Mouse (Mus musculus) MEL (cell line): ENCODE results near the gene Gdpd3. TPM values are rescaled to one million over a fixed set of nuclear protein-coding genes. Genes with fewer than 3 reads are reported as not detected.

Experiments
- DNase-seq: peaks from one replicate; pipeline ENCODE4 v3.0.0; 2011; ENCODE audit warnings: low read depth, low spot score
- H3K27ac ChIP-seq: 2 replicates; pipeline ENCODE4 v1.5.1; 2012; ENCODE audit warnings: low read depth, mild to moderate bottlenecking, control low read depth, low read length, moderate library complexity; ENCODE audit not compliant: control insufficient read depth
- H3K27me3 ChIP-seq, 2 experiments: fragments of 150-350 bp in 1 of 2; sonication (generic) in 1 of 2; 2 replicates each; pipeline ENCODE4 v1.6.1; 2012; ENCODE audit warnings: low read length in 2 of 2, mild to moderate bottlenecking in 2 of 2, improper control_type of control experiment in 1 of 2, moderate library complexity in 1 of 2; ENCODE audit not compliant: insufficient read depth in 2 of 2, control insufficient read depth in 1 of 2
- H3K36me3 ChIP-seq, 2 experiments: 2 replicates each; pipeline ENCODE4 v1.6.1; 2012 to 2014; ENCODE audit warnings: low read length in 2 of 2, improper control_type of control experiment in 1 of 2, inconsistent platforms in 1 of 2, mild to moderate bottlenecking in 1 of 2; ENCODE audit not compliant: insufficient read depth in 2 of 2, control insufficient read depth in 1 of 2
- H3K4me1 ChIP-seq, 2 experiments: fragments of 150-350 bp in 1 of 2; sonication (generic) in 1 of 2; 2 replicates each; pipeline ENCODE4 v1.6.1; 2012; ENCODE audit warnings: low read length in 2 of 2, improper control_type of control experiment in 1 of 2, mild to moderate bottlenecking in 1 of 2; ENCODE audit not compliant: insufficient read depth in 2 of 2, control insufficient read depth in 1 of 2
- H3K4me3 ChIP-seq, 2 experiments: fragments of 150-350 bp in 1 of 2; sonication (generic) in 1 of 2; 2 replicates each; pipeline ENCODE4 v1.5.1; 2012; ENCODE audit warnings: low read depth in 2 of 2, low read length in 2 of 2, mild to moderate bottlenecking in 2 of 2, moderate library complexity in 2 of 2, control low read depth in 1 of 2, improper control_type of control experiment in 1 of 2; ENCODE audit not compliant: control insufficient read depth in 1 of 2, insufficient read depth in 1 of 2
- H3K79me2 ChIP-seq: 2 replicates; pipeline ENCODE4 v1.6.1; 2012; ENCODE audit warnings: mild to moderate bottlenecking, low read length, moderate library complexity; ENCODE audit not compliant: control insufficient read depth, poor library complexity, insufficient read depth
- H3K9ac ChIP-seq: 2 replicates; pipeline ENCODE4 v1.6.1; 2012; ENCODE audit warnings: low read depth, mild to moderate bottlenecking, control low read depth, low read length, moderate library complexity; ENCODE audit not compliant: control insufficient read depth, poor library complexity, severe bottlenecking
- H3K9me3 ChIP-seq: fragments of 150-350 bp; sonication (generic); replicated peaks from 2 replicates; pipeline ENCODE4 v1.6.1; 2012; ENCODE audit warnings: mild to moderate bottlenecking, low read length, improper control_type of control experiment, moderate library complexity; ENCODE audit not compliant: insufficient read depth
- BHLHE40 ChIP-seq: IDR thresholded peaks from 2 replicates; pipeline ENCODE4 v1.6.1; 2012; ENCODE audit warnings: low read depth, mild to moderate bottlenecking, inconsistent platforms, low read length, improper control_type of control experiment, borderline replicate concordance
- CTCF ChIP-seq, 3 experiments: IDR thresholded peaks in 2 of 3; conservative IDR thresholded peaks in 1 of 3; 2 replicates each; pipeline ENCODE4 v1.5.1; 2011 to 2012; ENCODE audit warnings: low read length in 3 of 3, low read depth in 2 of 3, mild to moderate bottlenecking in 2 of 3, improper control_type of control experiment in 1 of 3, inconsistent platforms in 1 of 3, mixed read lengths in 1 of 3, moderate library complexity in 1 of 3; ENCODE audit not compliant: control insufficient read depth in 1 of 3, insufficient read depth in 1 of 3, poor library complexity in 1 of 3, severe bottlenecking in 1 of 3
- EP300 ChIP-seq, 2 experiments: IDR thresholded peaks; 2 replicates each; pipeline ENCODE4 v1.6.1; 2011; ENCODE audit warnings: improper control_type of control experiment in 2 of 2, low read length in 2 of 2, low read depth in 1 of 2, mild to moderate bottlenecking in 1 of 2
- HCFC1 ChIP-seq: IDR thresholded peaks from 2 replicates; pipeline ENCODE4 v1.6.1; 2012; ENCODE audit warnings: low read depth, mild to moderate bottlenecking, inconsistent platforms, low read length, improper control_type of control experiment, moderate library complexity
- KAT2A ChIP-seq: conservative IDR thresholded peaks from 2 replicates; pipeline ENCODE4 v1.6.1; 2012; ENCODE audit warnings: low read depth, low read length, improper control_type of control experiment, inconsistent platforms
- MAX ChIP-seq: IDR thresholded peaks from 2 replicates; pipeline ENCODE4 v1.6.1; 2011; ENCODE audit warnings: low read length, improper control_type of control experiment
- MAZ ChIP-seq: IDR thresholded peaks from 2 replicates; pipeline ENCODE4 v1.6.1; 2012; ENCODE audit warnings: low read depth, mild to moderate bottlenecking, inconsistent platforms, low read length, improper control_type of control experiment
- MXI1 ChIP-seq: IDR thresholded peaks from 2 replicates; pipeline ENCODE4 v1.6.1; 2011; ENCODE audit warnings: mild to moderate bottlenecking, low read depth, low read length, improper control_type of control experiment
- MYB ChIP-seq: IDR thresholded peaks from 2 replicates; pipeline ENCODE4 v1.6.1; 2011; ENCODE audit warnings: mild to moderate bottlenecking, low read depth, low read length, improper control_type of control experiment
- NELFE ChIP-seq: IDR thresholded peaks from 2 replicates; pipeline ENCODE4 v1.6.1; 2011; ENCODE audit warnings: low read depth, low read length, improper control_type of control experiment
- POLR2A ChIP-seq, 2 experiments: IDR thresholded peaks; 2 replicates each; pipeline ENCODE4 v1.6.1; 2011 to 2012; ENCODE audit warnings: low read length in 2 of 2, mild to moderate bottlenecking in 2 of 2, control low read depth in 1 of 2, improper control_type of control experiment in 1 of 2, low read depth in 1 of 2, moderate library complexity in 1 of 2; ENCODE audit not compliant: control insufficient read depth in 1 of 2, insufficient read depth in 1 of 2, poor library complexity in 1 of 2
- RAD21 ChIP-seq: IDR thresholded peaks from 2 replicates; pipeline ENCODE4 v1.6.1; 2011; ENCODE audit warnings: mild to moderate bottlenecking, low read depth, low read length, improper control_type of control experiment
- SMC3 ChIP-seq: IDR thresholded peaks from 2 replicates; pipeline ENCODE4 v1.6.1; 2011; ENCODE audit warnings: low read depth, low read length, improper control_type of control experiment
- TAL1 ChIP-seq: IDR thresholded peaks from 2 replicates; pipeline ENCODE4 v1.6.1; 2012; ENCODE audit warnings: mild to moderate bottlenecking, inconsistent platforms, low read length, moderate library complexity, mixed read lengths
- ZC3H11A ChIP-seq: IDR thresholded peaks from 2 replicates; pipeline ENCODE4 v1.6.1; 2012; ENCODE audit warnings: low read depth, mild to moderate bottlenecking, inconsistent platforms, low read length, improper control_type of control experiment
- ZKSCAN1 ChIP-seq: IDR thresholded peaks from 2 replicates; pipeline ENCODE4 v1.6.1; 2012; ENCODE audit warnings: low read depth, mild to moderate bottlenecking, inconsistent platforms, low read length, improper control_type of control experiment, moderate library complexity
- polyA plus RNA-seq, 2 experiments: library from polyadenylated mRNA; stranded (reverse) in 1 of 2; unstranded in 1 of 2; fragments of >175 nt in 1 of 2; fragments of >200 nt in 1 of 2; gene quantifications; 2 replicates each; pipeline versions ENCODE4 v1.2.1 to v1.2.4; 2012; ENCODE audit warnings: low replicate concordance in 2 of 2, low read depth in 1 of 2; ENCODE audit not compliant: insufficient read length in 2 of 2, insufficient read depth in 1 of 2, missing spikeins in 1 of 2
- total RNA-seq: library from RNA; depleted of rRNA; stranded (reverse); fragments of 300-350 nt; gene quantifications from 2 replicates; pipeline ENCODE4 v1.2.3, GENCODE M21; 2012

The Gdpd3 gene
- total and polyA plus RNA-seq, 3 experiments, result 12.7 to 13.0 TPM; not detected in 1

GRCm38 (mm10) chr7:126761529-126762067, 4.5 kb upstream of the Gdpd3 start:
- no peaks in the 10 kb centered on the region for H3K27me3 ChIP-seq
- peaks cover 0 to 9% of the 10 kb centered on the region in 2 experiments; a peak in 3 of 4 replicates for H3K4me1 ChIP-seq
- H3K9me3 ChIP-seq, result no peaks in the 10 kb centered on the region
- H3K4me3 ChIP-seq, result no peak overlapping the region
- H3K36me3 ChIP-seq, result peaks cover 0 to 2% of the 10 kb centered on the region in 2 experiments; a peak in 2 of 4 replicates
- H3K27ac ChIP-seq, result no peak overlapping the region
- TF ChIP-seq BHLHE40 (no peak), POLR2A (IDR thresholded peaks at IDR 0.05; ENCODE audit: control insufficient read depth in 1 of 2, insufficient read depth in 1 of 2, low read depth in 1 of 2, low read length in 2 of 2, poor library complexity in 1 of 2) (no peak), CTCF (IDR thresholded peaks at IDR 0.05 in 2 of 3, conservative IDR thresholded peaks at IDR 0.05 in 1 of 3; ENCODE audit: control insufficient read depth in 1 of 3, insufficient read depth in 1 of 3, low read depth in 2 of 3, low read length in 3 of 3, poor library complexity in 1 of 3, severe bottlenecking in 1 of 3) (no peak), ZC3H11A (no peak), MAX (no peak), RAD21 (no peak), MAZ (no peak), MXI1 (no peak), KAT2A (no peak), NELFE (no peak), HCFC1 (no peak), SMC3 (no peak), TAL1 (no peak), ZKSCAN1 (no peak)
- no peak overlapping the region for H3K9ac ChIP-seq
- no peak for DNase-seq
- no peaks in the 10 kb centered on the region; the same call in 1 of the 2 replicates for H3K79me2 ChIP-seq

- DNase-seq, result no peak
- no peak overlapping the region for H3K9ac ChIP-seq
- H3K27me3 ChIP-seq, result no peaks in the 10 kb centered on the region
- H3K9me3 ChIP-seq, result no peaks in the 10 kb centered on the region
- H3K27ac ChIP-seq, result no peak overlapping the region
- peaks cover 0 to 2% of the 10 kb centered on the region in 2 experiments; a peak in 2 of 4 replicates for H3K36me3 ChIP-seq
- no peak overlapping the region for H3K4me3 ChIP-seq
- TF ChIP-seq EP300 (IDR thresholded peaks at IDR 0.05; ENCODE audit: low read depth in 1 of 2, low read length in 2 of 2) (0 out of 4 replicates have a peak, but pooled peaks of 1 of the 2 experiments have one; percentile 10), MYB (no peak), SMC3 (no peak), KAT2A (no peak), ZC3H11A (no peak)
- no peaks in the 10 kb centered on the region; the same call in 1 of the 2 replicates for H3K79me2 ChIP-seq
- peaks cover 0 to 9% of the 10 kb centered on the region in 2 experiments; a peak in 3 of 4 replicates for H3K4me1 ChIP-seq
Observed at GRCm38 (mm10) chr7:126762471-126763008, 3.6 kb upstream of the Gdpd3 start.
